Mouse (Mus musculus) heart, embryonic 13.5 days (tissue): ENCODE measurements around the gene Eid3. TPM values are rescaled to one million over a fixed set of nuclear protein-coding genes. Genes with fewer than 3 reads are reported as not detected.

Source experiments
- ATAC-seq: fragments of 200-750 bp; cut with Nextera tagmentation; 2 replicates; pipeline ENCODE4 v1.8.0; 2017; ENCODE audit warnings: moderate TSS enrichment; ENCODE audit not compliant: insufficient number of reproducible peaks, low FRiP score, low TSS enrichment; ENCODE audit errors: extremely low read depth
- H3K27ac ChIP-seq: fragments of 300-500 bp; sonication (generic); replicated peaks from 2 replicates; pipeline ENCODE4 v1.5.1; 2015; ENCODE audit warnings: moderate library complexity, mild to moderate bottlenecking, inconsistent platforms
- H3K27me3 ChIP-seq: fragments of 300-500 bp; sonication (generic); replicated peaks from 2 replicates; pipeline ENCODE4 v1.6.1; 2015; ENCODE audit warnings: mild to moderate bottlenecking, inconsistent platforms
- H3K36me3 ChIP-seq: fragments of 300-500 bp; sonication (generic); 2 replicates; pipeline ENCODE4 v1.6.1; 2015; ENCODE audit warnings: mild to moderate bottlenecking, inconsistent platforms
- H3K4me1 ChIP-seq: fragments of 300-500 bp; sonication (generic); 2 replicates; pipeline ENCODE4 v1.6.1; 2015; ENCODE audit warnings: inconsistent platforms
- H3K4me2 ChIP-seq: fragments of 300-500 bp; sonication (generic); 2 replicates; pipeline ENCODE4 v1.6.1; 2015; ENCODE audit warnings: inconsistent platforms, mild to moderate bottlenecking, moderate library complexity
- H3K4me3 ChIP-seq: fragments of 300-500 bp; sonication (generic); 2 replicates; pipeline ENCODE4 v1.5.1; 2015; ENCODE audit warnings: moderate library complexity, mild to moderate bottlenecking, inconsistent platforms
- H3K9ac ChIP-seq: fragments of 300-500 bp; sonication (generic); 2 replicates; pipeline ENCODE4 v1.6.1; 2015; ENCODE audit warnings: inconsistent platforms, mild to moderate bottlenecking, moderate library complexity
- H3K9me3 ChIP-seq: fragments of 300-500 bp; sonication (generic); 2 replicates; pipeline ENCODE4 v1.6.1; 2016; ENCODE audit warnings: inconsistent platforms
- WGBS: fragments of 180-500 bp; shearing (Covaris S2); methylation state at CpG from one replicate; pipeline ENCODE4 v1.1.7; 2015; ENCODE audit warnings: mixed read lengths; 5-methylcytosine and 5-hydroxymethylcytosine counted together
- polyA plus RNA-seq: library from polyadenylated mRNA; unstranded; fragments of >200 nt; fragmentation: Nextera tagmentation; extraction: Ambion mirVana; gene quantifications from 2 replicates; pipeline ENCODE4 v1.2.1, GENCODE M21; 2015

Eid3 gene
- polyA plus RNA-seq, 1 experiment from 2014 or later, result 0.36 TPM

- H3K9ac ChIP-seq, result no peak overlapping the region
- H3K27ac ChIP-seq, result no peak overlapping the region
- H3K9me3 ChIP-seq, result no peaks in the 10 kb centered on the region
- H3K4me1 ChIP-seq, result peaks cover 56% of the 10 kb centered on the region
- H3K27me3 ChIP-seq, result no peaks in the 10 kb centered on the region
- H3K4me3 ChIP-seq, result no peak overlapping the region
- no peak overlapping the region for H3K4me2 ChIP-seq
- 85% methylated on average over 9 of the region's 9 CpGs for WGBS
- peaks cover 89% of the 10 kb centered on the region for H3K36me3 ChIP-seq
- ATAC-seq, result no peak
Measured at GRCm38 (mm10) chr10:82892442-82893055, 26.1 kb downstream of the Eid3 start.

- H3K9ac ChIP-seq, result no peak overlapping the region
- peaks cover 55% of the 10 kb centered on the region for H3K4me1 ChIP-seq
- no peak overlapping the region for H3K4me3 ChIP-seq
- H3K27me3 ChIP-seq, result no peaks in the 10 kb centered on the region
- H3K4me2 ChIP-seq, result no peak overlapping the region
- peak overlapping the region; percentile 42; the same call in 1 of the 2 replicates for H3K27ac ChIP-seq
- WGBS, result 73% methylated on average over 18 of the region's 18 CpGs
- H3K36me3 ChIP-seq, result peaks cover 89% of the 10 kb centered on the region
- H3K9me3 ChIP-seq, result no peaks in the 10 kb centered on the region
- no peak for ATAC-seq
Measured at GRCm38 (mm10) chr10:82893872-82894650, 27.6 kb downstream of the Eid3 start.

GRCm38 (mm10) chr10:82897936-82898335, 31.5 kb downstream of the Eid3 start:
- peaks cover 56% of the 10 kb centered on the region for H3K36me3 ChIP-seq
- no peak overlapping the region for H3K9ac ChIP-seq
- 89% methylated on average over 13 of the region's 13 CpGs for WGBS
- peaks cover 62% of the 10 kb centered on the region for H3K4me1 ChIP-seq
- no peak for ATAC-seq
- no peak overlapping the region for H3K4me2 ChIP-seq
- no peaks in the 10 kb centered on the region for H3K9me3 ChIP-seq
- H3K27ac ChIP-seq, result no peak overlapping the region
- H3K4me3 ChIP-seq, result no peak overlapping the region
- no peaks in the 10 kb centered on the region for H3K27me3 ChIP-seq

- H3K4me2 ChIP-seq, result peak overlapping the region; percentile 14
- 27% methylated on average over 7 of the region's 7 CpGs for WGBS
- H3K4me1 ChIP-seq, result peaks cover 61% of the 10 kb centered on the region
- ATAC-seq, result no peak
- no peak overlapping the region for H3K9ac ChIP-seq
- H3K9me3 ChIP-seq, result no peaks in the 10 kb centered on the region
- peaks cover 47% of the 10 kb centered on the region for H3K36me3 ChIP-seq
- no peak overlapping the region for H3K4me3 ChIP-seq
- peak overlapping the region; percentile 60 for H3K27ac ChIP-seq
- H3K27me3 ChIP-seq, result no peaks in the 10 kb centered on the region
Measured at GRCm38 (mm10) chr10:82898893-82899292, 32.5 kb downstream of the Eid3 start.

- H3K27ac ChIP-seq, result peak overlapping the region; percentile 55; the same call in 1 of the 2 replicates
- no peaks in the 10 kb centered on the region for H3K27me3 ChIP-seq
- H3K9ac ChIP-seq, result no peak overlapping the region
- H3K4me3 ChIP-seq, result peak overlapping the region; percentile 14; the same call in 1 of the 2 replicates
- peaks cover 38% of the 10 kb centered on the region for H3K36me3 ChIP-seq
- ATAC-seq, result peak; percentile 39; the same call in 1 of the 2 replicates
- peaks cover 51% of the 10 kb centered on the region for H3K4me1 ChIP-seq
- H3K9me3 ChIP-seq, result no peaks in the 10 kb centered on the region
- H3K4me2 ChIP-seq, result peak overlapping the region; percentile 47
- WGBS, result 40% methylated on average over 16 of the region's 16 CpGs
Measured at GRCm38 (mm10) chr10:82899810-82900421, 33.5 kb downstream of the Eid3 start.

- Histone ChIP-seq H3K27ac (peak overlapping the region; percentile 55), H3K4me3 (0 out of 2 replicates have a peak overlapping the region, but pooled peaks have one; percentile 14), H3K4me2 (peak overlapping the region; percentile 47), H3K9me3 (no peaks in the 10 kb centered on the region), H3K27me3 (no peaks in the 10 kb centered on the region), H3K4me1 (peaks cover 45% of the 10 kb centered on the region), H3K36me3 (peaks cover 32% of the 10 kb centered on the region), H3K9ac (0 out of 2 replicates have a peak overlapping the region, but pooled peaks have one; percentile 12)
- 31% methylated on average over 7 of the region's 7 CpGs for WGBS
- no peak for ATAC-seq
Measured at GRCm38 (mm10) chr10:82900546-82900945, 34.1 kb downstream of the Eid3 start.

GRCm38 (mm10) chr10:82901436-82901835, 35.0 kb downstream of the Eid3 start:
- no peak overlapping the region for H3K4me3 ChIP-seq
- no peak overlapping the region for H3K27ac ChIP-seq
- peaks cover 23% of the 10 kb centered on the region for H3K36me3 ChIP-seq
- no peak overlapping the region for H3K4me2 ChIP-seq
- H3K9me3 ChIP-seq, result no peaks in the 10 kb centered on the region
- 4% methylated on average over 7 of the region's 7 CpGs for WGBS
- ATAC-seq, result peak; percentile 29; the same call in 1 of the 2 replicates
- peaks cover 42% of the 10 kb centered on the region for H3K4me1 ChIP-seq
- H3K27me3 ChIP-seq, result peaks cover 4% of the 10 kb centered on the region; the same call in 1 of the 2 replicates
- no peak overlapping the region for H3K9ac ChIP-seq

- Histone ChIP-seq H3K9me3 (no peaks in the 10 kb centered on the region), H3K9ac (no peak overlapping the region), H3K4me1 (peaks cover 11% of the 10 kb centered on the region), H3K27ac (no peak overlapping the region), H3K4me3 (no peak overlapping the region), H3K36me3 (no peaks in the 10 kb centered on the region), H3K4me2 (peak overlapping the region; percentile 33; the same call in 1 of the 2 replicates), H3K27me3 (peaks cover 25% of the 10 kb centered on the region; the same call in 1 of the 2 replicates)
- no peak for ATAC-seq
- WGBS, result 61% methylated on average over 7 of the region's 7 CpGs
Measured at GRCm38 (mm10) chr10:82908526-82908925, 42.1 kb downstream of the Eid3 start.

GRCm38 (mm10) chr10:82909382-82909781, 43.0 kb downstream of the Eid3 start:
- Histone ChIP-seq H3K4me1 (peaks cover 9% of the 10 kb centered on the region), H3K4me3 (0 out of 2 replicates have a peak overlapping the region, but pooled peaks have one; percentile 16), H3K27ac (no peak overlapping the region), H3K4me2 (peak overlapping the region; percentile 36), H3K36me3 (no peaks in the 10 kb centered on the region), H3K9me3 (no peaks in the 10 kb centered on the region), H3K27me3 (peaks cover 25% of the 10 kb centered on the region; the same call in 1 of the 2 replicates), H3K9ac (no peak overlapping the region)
- 18% methylated on average over 9 of the region's 9 CpGs for WGBS
- no peak for ATAC-seq

GRCm38 (mm10) chr10:82910198-82910597, 43.8 kb downstream of the Eid3 start:
- no peak overlapping the region for H3K9ac ChIP-seq
- H3K4me3 ChIP-seq, result no peak overlapping the region
- 67% methylated on average over 3 of the region's 3 CpGs for WGBS
- no peaks in the 10 kb centered on the region for H3K36me3 ChIP-seq
- H3K4me2 ChIP-seq, result no peak overlapping the region
- H3K27ac ChIP-seq, result no peak overlapping the region
- no peak for ATAC-seq
- H3K4me1 ChIP-seq, result peaks cover 9% of the 10 kb centered on the region
- peaks cover 25% of the 10 kb centered on the region; the same call in 1 of the 2 replicates for H3K27me3 ChIP-seq
- H3K9me3 ChIP-seq, result no peaks in the 10 kb centered on the region

- no peak overlapping the region for H3K9ac ChIP-seq
- H3K27me3 ChIP-seq, result peaks cover 12% of the 10 kb centered on the region; the same call in 1 of the 2 replicates
- peaks cover 9% of the 10 kb centered on the region for H3K4me1 ChIP-seq
- H3K4me3 ChIP-seq, result no peak overlapping the region
- no peak overlapping the region for H3K4me2 ChIP-seq
- H3K27ac ChIP-seq, result no peak overlapping the region
- no peaks in the 10 kb centered on the region for H3K36me3 ChIP-seq
- 43% methylated on average over 4 of the region's 4 CpGs for WGBS
- ATAC-seq, result no peak
- H3K9me3 ChIP-seq, result no peaks in the 10 kb centered on the region
Measured at GRCm38 (mm10) chr10:82913238-82913637, 46.8 kb downstream of the Eid3 start.
